Comparison of ENCODE assay signal across 8 mouse cellular contexts in the genomic region with DNA sequence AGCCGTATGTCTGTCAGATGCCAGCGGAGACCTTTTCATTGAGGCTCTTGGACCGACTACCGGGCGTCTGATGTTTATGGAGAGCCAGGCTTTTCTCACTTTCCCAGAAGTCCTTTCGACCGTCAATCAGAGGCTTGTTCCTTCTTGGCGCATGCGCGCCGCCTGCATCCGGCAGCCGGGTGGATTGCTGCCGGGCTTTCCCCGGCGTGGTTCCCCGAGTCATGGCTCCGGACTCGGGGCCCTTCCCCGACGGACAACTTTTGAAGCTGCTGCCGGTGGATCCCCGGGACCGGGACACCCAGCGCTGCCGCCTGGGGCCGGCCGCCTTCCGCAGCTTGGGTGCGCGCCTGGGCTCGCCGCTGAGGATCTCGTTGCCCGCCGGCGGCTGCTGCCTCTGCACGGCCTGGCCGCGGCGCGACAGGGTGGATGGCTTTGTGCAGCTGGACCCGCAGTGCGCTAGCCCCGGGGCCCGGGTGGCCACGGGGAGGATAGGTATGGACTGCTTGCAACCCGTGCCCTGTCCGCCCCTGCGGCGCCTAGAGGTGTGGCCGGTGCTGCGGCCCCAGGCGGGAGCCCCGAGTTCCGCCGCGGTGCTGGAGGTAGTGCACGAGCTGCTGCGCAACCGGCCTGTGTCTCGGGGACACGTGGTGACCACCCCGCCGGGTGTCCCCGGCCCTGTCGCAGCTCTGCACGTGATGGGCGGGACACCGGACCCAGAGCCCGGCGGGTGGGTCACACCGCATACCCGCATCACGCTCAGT. TPM values are rescaled to one million over a fixed set of nuclear protein-coding genes. Genes with fewer than 3 reads are reported as not detected.
DNase-seq lines count a peak whose midpoint lies in the region; ATAC-seq and TF ChIP-seq lines count a peak whose summit lies in the region.

No protein-coding gene starts in this region.

- H3K4me3 ChIP-seq in embryonic facial prominence, embryonic 11.5 days (ENCODE audit: low read depth, low read length) = peak overlapping the region; percentile 97
- peak overlapping the region; percentile 99 for H3K4me3 ChIP-seq in limb, embryonic 11.5 days (ENCODE audit: low read depth, low read length)
- peak overlapping the region; percentile 100 for H3K4me3 ChIP-seq in midbrain, embryonic 13.5 days (replicated peaks)
- peak overlapping the region; percentile 97 for H3K4me3 ChIP-seq in small intestine, adult 2 months (ENCODE audit: low read depth, low read length)

- peak; percentile 88 for DNase-seq in 3134 (ENCODE audit: extremely low read depth, insufficient read length, low spot score)
- DNase-seq in adrenal gland, postnatal 14 days = peak; percentile 94
- peak; percentile 94 for DNase-seq in embryonic facial prominence, embryonic 11.5 days (ENCODE audit: low spot score)
- DNase-seq in heart, adult 11 months = peak; percentile 99
- DNase-seq in kidney, adult 11 months = peak; percentile 90
- peak; percentile 84 for DNase-seq in limb, embryonic 11.5 days (ENCODE audit: low spot score)

- H3K27me3 ChIP-seq in embryonic facial prominence, embryonic 11.5 days (ENCODE audit: control insufficient read depth, insufficient read depth, low read length) = no peaks in the 10 kb centered on the region
- no peaks in the 10 kb centered on the region for H3K27me3 ChIP-seq in limb, embryonic 11.5 days (ENCODE audit: control insufficient read depth, insufficient read depth, low read length)
- H3K27me3 ChIP-seq in midbrain, embryonic 13.5 days = peaks cover 6% of the 10 kb centered on the region; the same call in 1 of the 2 replicates
- H3K27me3 ChIP-seq in small intestine, adult 2 months (ENCODE audit: control insufficient read depth, insufficient read depth, low read length) = no peaks in the 10 kb centered on the region

- peak overlapping the region; percentile 95 for H3K4me2 ChIP-seq in embryonic facial prominence, embryonic 11.5 days (ENCODE audit: low read depth, low read length)
- H3K4me2 ChIP-seq in limb, embryonic 11.5 days (ENCODE audit: low read depth, severe bottlenecking) = peak overlapping the region; percentile 93
- peak overlapping the region; percentile 98 for H3K4me2 ChIP-seq in midbrain, embryonic 13.5 days (replicated peaks)

- peak overlapping the region; percentile 93 for H3K9ac ChIP-seq in embryonic facial prominence, embryonic 11.5 days (replicated peaks; ENCODE audit: low read length)
- H3K9ac ChIP-seq in limb, embryonic 11.5 days (ENCODE audit: low read length) = peak overlapping the region; percentile 95
- peak overlapping the region; percentile 97 for H3K9ac ChIP-seq in midbrain, embryonic 13.5 days (replicated peaks)

- ATAC-seq in embryonic facial prominence, embryonic 11.5 days (replicated peaks; ENCODE audit: insufficient number of reproducible peaks, low FRiP score, low TSS enrichment, low read depth) = peak; percentile 84
- peak; percentile 76 for ATAC-seq in limb, embryonic 11.5 days (ENCODE audit: insufficient number of reproducible peaks, low FRiP score, low TSS enrichment, low read depth)
- peak; percentile 91 for ATAC-seq in midbrain, embryonic 13.5 days

- no peaks in the 10 kb centered on the region for H3K9me3 ChIP-seq in embryonic facial prominence, embryonic 11.5 days (replicated peaks; ENCODE audit: control insufficient read depth, low read length)
- H3K9me3 ChIP-seq in limb, embryonic 11.5 days (ENCODE audit: control insufficient read depth, low read length) = no peaks in the 10 kb centered on the region
- H3K9me3 ChIP-seq in midbrain, embryonic 13.5 days = no peaks in the 10 kb centered on the region

- WGBS in embryonic facial prominence, embryonic 11.5 days = under 1% methylated on average over 67 of the region's 75 CpGs
- under 1% methylated on average over 74 of the region's 75 CpGs for WGBS in limb, embryonic 11.5 days
- WGBS in midbrain, embryonic 13.5 days = under 1% methylated on average over 65 of the region's 75 CpGs
- WGBS in small intestine, adult 2 months = under 1% methylated on average over 75 of the region's 75 CpGs

- TF ChIP-seq CTCF in small intestine, adult 2 months (IDR thresholded peaks at IDR 0.05; ENCODE audit: extremely low read depth, insufficient read length, insufficient replicate concordance, low read depth, low read length) = no peak

- H3K4me1 ChIP-seq in embryonic facial prominence, embryonic 11.5 days (ENCODE audit: control insufficient read depth, insufficient read depth, low read length) = no peaks in the 10 kb centered on the region
- peaks cover 3% of the 10 kb centered on the region; the same call in 1 of the 2 replicates for H3K4me1 ChIP-seq in limb, embryonic 11.5 days (ENCODE audit: control insufficient read depth, insufficient read depth, low read length)
- H3K4me1 ChIP-seq in midbrain, embryonic 13.5 days (replicated peaks) = peaks cover 13% of the 10 kb centered on the region
- peaks cover 3% of the 10 kb centered on the region; the same call in 1 of the 2 replicates for H3K4me1 ChIP-seq in small intestine, adult 2 months (ENCODE audit: control insufficient read depth, insufficient read depth, insufficient read length, low read length)

- TF ChIP-seq POLR2A in small intestine, adult 2 months (IDR thresholded peaks at IDR 0.05; ENCODE audit: low read depth, low read length) = peak; percentile 76

- H3K36me3 ChIP-seq in embryonic facial prominence, embryonic 11.5 days (replicated peaks; ENCODE audit: control insufficient read depth, insufficient read depth, low read depth, low read length) = no peaks in the 10 kb centered on the region; the same call in 1 of the 2 replicates
- peaks cover 2% of the 10 kb centered on the region; the same call in 1 of the 2 replicates for H3K36me3 ChIP-seq in limb, embryonic 11.5 days (ENCODE audit: control insufficient read depth, insufficient read depth, low read length)
- peaks cover 13% of the 10 kb centered on the region for H3K36me3 ChIP-seq in midbrain, embryonic 13.5 days
- H3K36me3 ChIP-seq in small intestine, adult 2 months (ENCODE audit: control insufficient read depth, insufficient read depth, low read length) = peaks cover 8% of the 10 kb centered on the region

- peak overlapping the region; percentile 41 for H3K27ac ChIP-seq in embryonic facial prominence, embryonic 11.5 days (replicated peaks; ENCODE audit: low read depth, low read length)
- peak overlapping the region; percentile 68; the same call in 1 of the 2 replicates for H3K27ac ChIP-seq in limb, embryonic 11.5 days (replicated peaks; ENCODE audit: low read depth, low read length)
- peak overlapping the region; percentile 80 for H3K27ac ChIP-seq in midbrain, embryonic 13.5 days
- peak overlapping the region; percentile 23 for H3K27ac ChIP-seq in small intestine, adult 2 months (ENCODE audit: insufficient read depth, low read depth, low read length)

RNA-seq across cellular contexts. Expression of a gene that starts 6.1 kb away (rescaled TPM):
- total RNA-seq in adrenal gland, postnatal 14 days (2021) = 0.48 and 0.83 TPM in 2 replicates
- not detected in 2 replicates for polyA plus RNA-seq in embryonic facial prominence, embryonic 11.5 days (2014; fragmentation: Nextera tagmentation; extraction: Ambion mirVana)
- polyA plus RNA-seq in limb, embryonic 11.5 days (2014; fragmentation: Nextera tagmentation; extraction: Ambion mirVana) = 0.35 and 0.48 TPM in 2 replicates
- 0.62 TPM in 1 of 2 replicates, not detected in the other for polyA plus RNA-seq in midbrain, embryonic 13.5 days (2015; fragmentation: Nextera tagmentation; extraction: Ambion mirVana)
- 8.6 and 9.7 TPM in 2 replicates for polyA plus RNA-seq in small intestine, adult 2 months (2012; rRNA removed)

RNA-seq across cellular contexts. Expression of a gene that starts 19.5 kb away (rescaled TPM):
- 5.2 and 5.6 TPM in 2 replicates for total RNA-seq in adrenal gland, postnatal 14 days (2021)
- polyA plus RNA-seq in embryonic facial prominence, embryonic 11.5 days (2014; fragmentation: Nextera tagmentation; extraction: Ambion mirVana) = 10.4 and 12.2 TPM in 2 replicates
- 6.9 and 8.7 TPM in 2 replicates for polyA plus RNA-seq in limb, embryonic 11.5 days (2014; fragmentation: Nextera tagmentation; extraction: Ambion mirVana)
- polyA plus RNA-seq in midbrain, embryonic 13.5 days (2015; fragmentation: Nextera tagmentation; extraction: Ambion mirVana) = 21.8 and 25.7 TPM in 2 replicates
- 2.0 and 31.7 TPM in 2 replicates for polyA plus RNA-seq in small intestine, adult 2 months (2012; rRNA removed)

Comparison
In these comparisons a context has a peak if more than half of its experiments do, and no peak if none do; other contexts are left out.
1. Peak in every context shown above with its lines: DNase-seq, ATAC-seq, H3K4me3 ChIP-seq and H3K27ac ChIP-seq.
2. H3K27ac ChIP-seq: peak in every context shown above with its lines; median percentile 80 in midbrain, embryonic 13.5 days; 68 in limb, embryonic 11.5 days; 41 in embryonic facial prominence, embryonic 11.5 days; 23 in small intestine, adult 2 months.